Mouse (Mus musculus) midbrain, embryonic 12.5 days (tissue): ENCODE results near the gene H3f3b. TPM values are rescaled to one million over a fixed set of nuclear protein-coding genes. Genes with fewer than 3 reads are reported as not detected.

Experiments
- ATAC-seq: fragments of 200-750 bp; cut with Nextera tagmentation; 2 replicates; pipeline ENCODE4 v1.8.0; 2017; ENCODE audit warnings: low read depth, moderate TSS enrichment, moderate library complexity; ENCODE audit not compliant: low FRiP score
- H3K27ac ChIP-seq: fragments of 300-500 bp; sonication (generic); replicated peaks from 2 replicates; pipeline ENCODE4 v1.5.1; 2016; ENCODE audit warnings: mild to moderate bottlenecking
- H3K27me3 ChIP-seq: fragments of 300-500 bp; sonication (generic); 2 replicates; pipeline ENCODE4 v1.6.1; 2016; ENCODE audit warnings: mild to moderate bottlenecking
- H3K36me3 ChIP-seq: fragments of 300-500 bp; sonication (generic); 2 replicates; pipeline ENCODE4 v1.6.1; 2016
- H3K4me1 ChIP-seq: fragments of 300-500 bp; sonication (generic); 2 replicates; pipeline ENCODE4 v1.6.1; 2016
- H3K4me2 ChIP-seq: fragments of 300-500 bp; sonication (generic); replicated peaks from 2 replicates; pipeline ENCODE4 v1.6.1; 2016; ENCODE audit warnings: mild to moderate bottlenecking, moderate library complexity
- H3K4me3 ChIP-seq: fragments of 300-500 bp; sonication (generic); 2 replicates; pipeline ENCODE4 v1.5.1; 2016; ENCODE audit warnings: mild to moderate bottlenecking
- H3K9ac ChIP-seq: fragments of 300-500 bp; sonication (generic); replicated peaks from 2 replicates; pipeline ENCODE4 v1.6.1; 2016; ENCODE audit warnings: mild to moderate bottlenecking, moderate library complexity
- H3K9me3 ChIP-seq: fragments of 300-500 bp; sonication (generic); 2 replicates; pipeline ENCODE4 v1.6.1; 2016; ENCODE audit warnings: mild to moderate bottlenecking
- WGBS: fragments of 180-500 bp; shearing (Covaris S2); methylation state at CpG from one replicate; pipeline ENCODE4 v1.1.7; 2016; 5-methylcytosine and 5-hydroxymethylcytosine counted together
- polyA plus RNA-seq: library from polyadenylated mRNA; unstranded; fragments of >200 nt; fragmentation: Nextera tagmentation; extraction: Ambion mirVana; gene quantifications from 2 replicates; pipeline ENCODE4 v1.2.1, GENCODE M21; 2016

H3f3b gene
- polyA plus RNA-seq, 1 experiment from 2014 or later = 2,249 TPM

DNA sequence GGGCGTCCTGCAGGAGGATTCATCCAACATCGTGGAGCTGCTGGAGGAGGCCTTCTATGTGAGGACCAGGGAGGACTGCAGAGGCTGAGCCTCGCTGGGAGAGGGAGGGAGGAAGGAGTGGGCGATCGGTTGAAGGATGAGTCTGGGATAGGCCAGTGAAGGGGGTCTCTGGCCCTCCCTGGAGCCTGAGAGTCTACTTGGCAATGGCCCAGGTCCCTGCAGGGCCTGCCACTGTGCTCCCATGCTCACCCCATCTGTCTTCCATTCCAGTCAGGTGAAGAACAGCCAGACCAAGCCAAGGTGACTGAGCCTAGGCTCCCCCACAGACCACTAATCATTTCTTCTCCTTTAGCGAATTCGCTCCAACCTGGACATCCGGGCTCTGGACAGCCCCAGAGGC lies 44.5 kb downstream of the H3f3b start:
- H3K27me3 ChIP-seq = peaks cover 25% of the 10 kb centered on the region
- no peak overlapping the region for H3K4me2 ChIP-seq
- no peak overlapping the region for H3K4me3 ChIP-seq
- no peak overlapping the region for H3K9ac ChIP-seq
- no peaks in the 10 kb centered on the region for H3K9me3 ChIP-seq
- no peaks in the 10 kb centered on the region for H3K36me3 ChIP-seq
- 89% methylated on average over 8 of the region's 8 CpGs for WGBS
- H3K4me1 ChIP-seq = no peaks in the 10 kb centered on the region
- H3K27ac ChIP-seq = no peak overlapping the region
- ATAC-seq = no peak

DNA sequence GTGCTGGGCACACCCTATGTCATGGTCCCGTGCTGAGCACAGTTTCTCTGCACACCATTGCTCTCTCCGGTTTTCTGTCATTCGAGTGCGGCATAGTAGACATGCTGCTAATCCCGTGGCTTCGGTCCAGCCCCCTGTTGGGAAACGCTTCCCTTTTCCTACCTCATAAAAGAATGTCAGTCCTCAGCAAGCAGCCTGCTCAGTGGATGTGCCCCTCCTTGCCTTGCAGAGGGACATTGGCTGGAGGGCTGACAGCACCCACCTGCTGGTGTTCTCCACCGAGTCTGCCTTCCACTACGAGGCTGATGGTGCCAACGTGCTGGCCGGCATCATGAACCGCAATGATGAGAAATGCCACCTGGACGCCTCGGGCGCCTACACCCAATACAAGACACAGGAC lies 45.3 kb downstream of the H3f3b start:
- Histone ChIP-seq H3K4me2 (no peak overlapping the region), H3K4me1 (no peaks in the 10 kb centered on the region), H3K9ac (no peak overlapping the region), H3K9me3 (no peaks in the 10 kb centered on the region), H3K27me3 (peaks cover 30% of the 10 kb centered on the region), H3K36me3 (no peaks in the 10 kb centered on the region), H3K27ac (no peak overlapping the region), H3K4me3 (no peak overlapping the region)
- WGBS = 90% methylated on average over 15 of the region's 15 CpGs
- ATAC-seq = no peak

DNA sequence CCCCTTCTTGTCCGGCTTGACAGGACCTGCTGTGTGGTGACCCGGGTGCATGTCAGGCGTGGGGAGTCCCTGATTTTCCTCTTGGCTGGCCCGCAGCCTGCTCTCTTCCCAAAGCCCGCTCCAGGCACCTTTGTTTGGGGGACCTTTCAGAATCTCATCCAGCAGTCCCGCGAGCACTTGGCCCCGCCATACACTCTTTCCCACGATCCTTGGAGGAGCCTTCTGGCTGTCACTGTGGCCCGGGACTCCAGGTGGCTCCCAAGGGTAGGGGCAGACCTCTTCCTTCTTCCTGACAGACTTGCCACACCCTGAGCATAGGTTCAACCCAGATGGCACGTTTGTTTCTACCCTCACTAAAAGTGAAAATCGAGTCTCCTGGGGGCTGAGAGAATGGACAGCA lies 52.2 kb downstream of the H3f3b start:
- Histone ChIP-seq H3K4me1 (peaks cover 12% of the 10 kb centered on the region), H3K27me3 (peaks cover 64% of the 10 kb centered on the region), H3K9ac (no peak overlapping the region), H3K36me3 (no peaks in the 10 kb centered on the region), H3K27ac (no peak overlapping the region), H3K4me3 (no peak overlapping the region), H3K4me2 (no peak overlapping the region), H3K9me3 (no peaks in the 10 kb centered on the region)
- WGBS = 35% methylated on average over 12 of the region's 12 CpGs
- no peak for ATAC-seq

GRCm38 (mm10) chr11:115975083-115975420 lies 52.7 kb downstream of the H3f3b start:
- Histone ChIP-seq H3K27me3 (peaks cover 63% of the 10 kb centered on the region), H3K9me3 (no peaks in the 10 kb centered on the region), H3K36me3 (no peaks in the 10 kb centered on the region), H3K9ac (peak overlapping the region; percentile 20; the same call in 1 of the 2 replicates), H3K4me3 (peak overlapping the region; percentile 35), H3K27ac (no peak overlapping the region), H3K4me1 (peaks cover 12% of the 10 kb centered on the region), H3K4me2 (peak overlapping the region; percentile 51)
- WGBS = 6% methylated on average over 17 of the region's 18 CpGs
- no peak for ATAC-seq

DNA sequence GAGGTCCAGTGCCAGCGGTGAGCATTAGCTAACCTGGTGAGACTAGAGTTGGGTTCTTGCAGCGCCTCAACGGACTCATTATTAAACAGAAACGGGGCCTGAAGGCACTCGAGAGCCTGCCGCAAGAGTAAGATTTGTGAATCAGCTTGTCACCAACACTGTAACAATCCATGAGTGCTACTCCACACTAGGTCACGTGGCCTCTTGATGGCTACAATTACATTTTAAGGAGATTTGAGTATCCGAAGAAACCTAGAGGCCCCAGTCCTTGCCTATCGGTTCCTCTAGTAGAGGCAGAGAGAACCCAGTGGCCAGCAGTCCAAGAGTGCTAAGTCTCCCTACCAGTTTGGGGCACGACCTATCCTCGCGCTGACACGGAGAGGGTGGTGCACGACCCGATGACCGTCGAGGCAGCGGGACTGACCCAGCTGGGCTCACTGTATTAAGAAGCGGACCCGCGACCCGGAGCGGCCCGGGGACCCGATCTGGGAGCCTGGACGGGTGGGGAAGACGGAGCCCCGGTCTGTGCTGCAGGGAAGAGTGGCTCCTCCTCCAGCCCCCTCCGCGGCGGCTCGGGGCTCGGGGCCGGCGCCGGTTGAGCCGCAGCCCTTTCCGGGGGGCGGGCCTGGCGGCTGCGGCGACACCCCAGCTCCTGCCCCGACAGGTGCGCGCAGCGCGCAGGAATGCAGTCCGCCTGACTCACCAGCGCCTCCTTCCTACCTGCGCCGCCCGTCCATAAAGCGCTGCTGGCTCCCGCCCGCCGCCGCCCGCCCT lies 53.3 kb downstream of the H3f3b start, which contains the start of gene Itgb4:
Itgb4 (plus strand) TSS at position 401 of the 774 bp plus-strand sequence.
- peak within 1 kb of the TSS; percentile 20; the same call in 1 of the 2 replicates for H3K9ac ChIP-seq
- WGBS = 21% methylated on average over 31 of the region's 58 CpGs
- peaks cover 12% of the 10 kb centered on the region for H3K4me1 ChIP-seq

More for the DNA sequence above, 53.3 kb downstream of the H3f3b start, which contains the start of gene Itgb4:
- no peak for ATAC-seq
- Histone ChIP-seq H3K27me3 (peaks cover 60% of the 10 kb centered on the region), H3K36me3 (no peaks in the 10 kb centered on the region), H3K9me3 (no peaks in the 10 kb centered on the region), H3K4me3 (peak within 1 kb of the TSS; percentile 35), H3K27ac (no peak within 1 kb of the TSS), H3K4me2 (peak within 1 kb of the TSS; percentile 51)

Other genes with a start within 250 kb of the H3f3b start
- gene Caskin2, start 214.3 kb downstream of the H3f3b start, polyA plus RNA-seq = 15.5 and 17.0 TPM in 2 replicates
- 27.9 and 30.9 TPM in 2 replicates for gene Tsen54, start 213.2 kb downstream of the H3f3b start, polyA plus RNA-seq
- 3.7 and 4.4 TPM in 2 replicates for gene Llgl2, start 203.9 kb downstream of the H3f3b start, polyA plus RNA-seq
- gene Myo15b, start 169.6 kb downstream of the H3f3b start, polyA plus RNA-seq = 0.13 and 0.37 TPM in 2 replicates
- gene Smim5, start 128.0 kb downstream of the H3f3b start, polyA plus RNA-seq = 0.88 and 0.98 TPM in 2 replicates
- 0.98 and 1.2 TPM in 2 replicates for gene Smim6, start 115.9 kb downstream of the H3f3b start, polyA plus RNA-seq
- 55.9 and 61.8 TPM in 2 replicates for gene Sap30bp, start 94.7 kb downstream of the H3f3b start, polyA plus RNA-seq
- gene Recql5, start 94.5 kb downstream of the H3f3b start, polyA plus RNA-seq = 29.9 and 30.1 TPM in 2 replicates
- gene Itgb4, start 53.3 kb downstream of the H3f3b start, polyA plus RNA-seq = 0.59 and 1.3 TPM in 2 replicates
- 75.3 and 92.6 TPM in 2 replicates for gene Galk1, start 15.2 kb downstream of the H3f3b start, polyA plus RNA-seq
- gene Unk, start 2.4 kb upstream of the H3f3b start, polyA plus RNA-seq = 50.3 and 51.5 TPM in 2 replicates
- 0.92 and 1.3 TPM in 2 replicates for gene Unc13d, start 50.0 kb upstream of the H3f3b start, polyA plus RNA-seq
- gene Wbp2, start 59.0 kb upstream of the H3f3b start, polyA plus RNA-seq = 92.4 and 102 TPM in 2 replicates
- 4.0 and 4.7 TPM in 2 replicates for gene Trim47, start 99.2 kb upstream of the H3f3b start, polyA plus RNA-seq
- gene Trim65, start 103.2 kb upstream of the H3f3b start, polyA plus RNA-seq = 1.3 and 1.7 TPM in 2 replicates
- gene Mrpl38, start 110.9 kb upstream of the H3f3b start, polyA plus RNA-seq = 82.3 and 84.4 TPM in 2 replicates
- 80.2 and 85.9 TPM in 2 replicates for gene Fbf1, start 140.2 kb upstream of the H3f3b start, polyA plus RNA-seq
- gene Ten1, start 170.9 kb upstream of the H3f3b start, polyA plus RNA-seq = 50.4 and 60.0 TPM in 2 replicates
- 37.9 and 42.6 TPM in 2 replicates for gene Acox1, start 171.1 kb upstream of the H3f3b start, polyA plus RNA-seq
- gene Evpl, start 210.1 kb upstream of the H3f3b start, polyA plus RNA-seq = 0.75 and 1.1 TPM in 2 replicates
- gene Srp68, start 246.3 kb upstream of the H3f3b start, polyA plus RNA-seq = 84.2 and 85.6 TPM in 2 replicates